Mouse (Mus musculus): ENCODE results near the gene Zfpm1. TPM values are rescaled to one million over a fixed set of nuclear protein-coding genes. Genes with fewer than 3 reads are reported as not detected.

The Zfpm1 gene
- polyA plus RNA-seq (2015; fragmentation: Nextera tagmentation; extraction: Ambion mirVana): 0.89 and 0.92 TPM in 2 replicates

GRCm38 (mm10) chr8:122282035-122282358, at the start of gene Zfpm1:
Zfpm1 (plus strand) TSS chr8:122282141.
- WGBS: under 1% methylated on average over 49 of the region's 60 CpGs

DNA sequence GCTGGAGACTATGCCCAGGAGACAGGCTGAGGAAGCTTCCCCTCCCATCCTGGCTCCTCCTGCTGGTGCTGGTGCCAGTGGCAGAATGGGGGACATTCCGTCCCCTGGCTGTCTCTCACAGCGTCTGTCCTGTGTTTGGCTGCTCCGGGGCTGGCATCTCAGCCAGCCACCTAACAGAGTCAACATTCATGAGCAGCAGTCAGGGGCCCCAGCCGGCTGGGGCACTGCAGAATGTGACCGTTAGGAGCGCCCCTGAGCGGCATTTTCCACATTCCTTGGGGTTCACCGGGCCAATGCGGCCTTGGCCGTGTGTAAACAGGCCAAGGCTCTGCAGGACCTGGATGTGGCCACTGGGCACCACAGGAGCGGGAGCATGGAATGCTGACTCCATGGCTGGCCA, 47.9 kb upstream of the Zfpm1 start:
- ATAC-seq (replicated peaks): no peak
- no peaks in the 10 kb centered on the region for H3K9me3 ChIP-seq
- 37% methylated on average over 11 of the region's 11 CpGs for WGBS

More at GRCm38 (mm10) chr8:122282035-122282358, at the start of gene Zfpm1:
- no peaks in the 10 kb centered on the region for H3K36me3 ChIP-seq
- H3K27ac ChIP-seq (replicated peaks): peak within 1 kb of the TSS; percentile 58
- H3K9ac ChIP-seq (replicated peaks): peak within 1 kb of the TSS; percentile 50
- no peaks in the 10 kb centered on the region for H3K9me3 ChIP-seq
- H3K4me1 ChIP-seq: peaks cover 27% of the 10 kb centered on the region
- H3K27me3 ChIP-seq: peaks cover 33% of the 10 kb centered on the region
- ATAC-seq (replicated peaks): no peak
- peak within 1 kb of the TSS; percentile 100 for H3K4me2 ChIP-seq (replicated peaks)
- peak within 1 kb of the TSS; percentile 69 for H3K4me3 ChIP-seq

GRCm38 (mm10) chr8:122236521-122236920, 45.4 kb upstream of the Zfpm1 start:
- no peak for ATAC-seq (replicated peaks)
- 83% methylated on average over 3 of the region's 3 CpGs for WGBS
- no peaks in the 10 kb centered on the region for H3K9me3 ChIP-seq

More for the DNA sequence above, 47.9 kb upstream of the Zfpm1 start:
- Histone ChIP-seq H3K27me3 (peaks cover 30% of the 10 kb centered on the region), H3K4me2 (replicated peaks) (no peak overlapping the region), H3K27ac (replicated peaks) (no peak overlapping the region), H3K4me3 (no peak overlapping the region), H3K4me1 (peaks cover 15% of the 10 kb centered on the region), H3K9ac (replicated peaks) (no peak overlapping the region), H3K36me3 (no peaks in the 10 kb centered on the region)

GRCm38 (mm10) chr8:122238225-122238624, 43.7 kb upstream of the Zfpm1 start:
- WGBS: 85% methylated on average over 11 of the region's 11 CpGs
- Histone ChIP-seq H3K9ac (replicated peaks) (no peak overlapping the region), H3K4me3 (no peak overlapping the region), H3K4me1 (no peaks in the 10 kb centered on the region), H3K36me3 (no peaks in the 10 kb centered on the region), H3K9me3 (no peaks in the 10 kb centered on the region), H3K4me2 (replicated peaks) (no peak overlapping the region), H3K27me3 (no peaks in the 10 kb centered on the region), H3K27ac (replicated peaks) (no peak overlapping the region)
- no peak for ATAC-seq (replicated peaks)

More at GRCm38 (mm10) chr8:122236521-122236920, 45.4 kb upstream of the Zfpm1 start:
- Histone ChIP-seq H3K27me3 (peaks cover 6% of the 10 kb centered on the region; the same call in 1 of the 2 replicates), H3K9ac (replicated peaks) (no peak overlapping the region), H3K36me3 (no peaks in the 10 kb centered on the region), H3K27ac (replicated peaks) (no peak overlapping the region), H3K4me3 (no peak overlapping the region), H3K4me2 (replicated peaks) (no peak overlapping the region), H3K4me1 (no peaks in the 10 kb centered on the region)

DNA sequence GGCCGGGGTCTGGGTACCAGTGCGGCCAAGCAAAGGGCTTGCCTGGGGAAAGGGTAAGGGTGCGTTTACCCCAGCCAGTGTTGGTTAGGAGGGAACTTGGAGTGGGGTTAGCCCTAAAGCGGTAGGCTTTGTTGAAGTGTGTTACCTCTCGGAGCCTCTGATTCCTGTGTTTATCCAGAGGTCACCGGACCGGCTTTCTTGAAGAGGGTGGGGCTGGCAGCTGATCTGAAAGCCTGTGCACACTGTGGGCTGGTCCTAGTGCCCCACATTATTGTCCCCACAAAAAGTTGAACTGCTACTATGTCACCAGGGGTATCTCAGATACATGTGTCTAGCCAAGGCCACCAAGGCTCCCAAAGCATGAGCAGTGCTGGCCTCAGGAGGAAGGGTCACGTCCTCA, 43.2 kb upstream of the Zfpm1 start:
- Histone ChIP-seq H3K27ac (replicated peaks) (no peak overlapping the region), H3K4me3 (no peak overlapping the region), H3K27me3 (no peaks in the 10 kb centered on the region), H3K9ac (replicated peaks) (no peak overlapping the region), H3K4me2 (replicated peaks) (no peak overlapping the region), H3K9me3 (no peaks in the 10 kb centered on the region), H3K36me3 (no peaks in the 10 kb centered on the region), H3K4me1 (no peaks in the 10 kb centered on the region)
- no peak for ATAC-seq (replicated peaks)
- WGBS: 77% methylated on average over 8 of the region's 8 CpGs

- Histone ChIP-seq H3K4me3 (no peak overlapping the region), H3K27ac (replicated peaks) (no peak overlapping the region), H3K4me1 (no peaks in the 10 kb centered on the region), H3K9ac (replicated peaks) (no peak overlapping the region), H3K36me3 (no peaks in the 10 kb centered on the region), H3K4me2 (replicated peaks) (no peak overlapping the region), H3K27me3 (no peaks in the 10 kb centered on the region), H3K9me3 (no peaks in the 10 kb centered on the region)
- ATAC-seq (replicated peaks): no peak
- WGBS: 86% methylated on average over 16 of the region's 16 CpGs
Observed at GRCm38 (mm10) chr8:122240241-122241026, 41.5 kb upstream of the Zfpm1 start.

DNA sequence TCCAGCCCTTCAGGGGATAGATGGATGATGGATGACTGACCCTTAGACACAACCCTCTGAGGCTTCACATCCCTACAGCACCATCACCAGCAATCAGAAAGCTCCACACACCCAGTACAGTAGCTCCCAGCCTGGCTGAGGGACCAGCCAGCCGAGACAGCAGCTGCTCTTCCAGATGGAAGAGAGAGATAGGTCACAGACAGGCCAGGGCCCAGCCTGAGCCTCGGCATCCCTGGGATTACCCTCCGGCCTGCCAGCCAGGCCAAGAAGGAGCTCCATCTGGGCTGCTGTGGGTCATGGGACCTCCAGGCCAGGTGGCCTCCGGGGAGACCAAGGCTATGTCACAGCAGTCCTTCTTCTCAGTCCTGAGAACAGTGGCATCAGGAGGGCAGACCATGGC, 38.6 kb upstream of the Zfpm1 start:
- no peak overlapping the region for H3K4me2 ChIP-seq (replicated peaks)
- H3K27ac ChIP-seq (replicated peaks): no peak overlapping the region
- H3K36me3 ChIP-seq: no peaks in the 10 kb centered on the region
- no peaks in the 10 kb centered on the region for H3K27me3 ChIP-seq
- no peak for ATAC-seq (replicated peaks)
- H3K4me1 ChIP-seq: peaks cover 4% of the 10 kb centered on the region; the same call in 1 of the 2 replicates
- no peak overlapping the region for H3K9ac ChIP-seq (replicated peaks)
- H3K4me3 ChIP-seq: no peak overlapping the region
- H3K9me3 ChIP-seq: no peaks in the 10 kb centered on the region
- 82% methylated on average over 4 of the region's 4 CpGs for WGBS

DNA sequence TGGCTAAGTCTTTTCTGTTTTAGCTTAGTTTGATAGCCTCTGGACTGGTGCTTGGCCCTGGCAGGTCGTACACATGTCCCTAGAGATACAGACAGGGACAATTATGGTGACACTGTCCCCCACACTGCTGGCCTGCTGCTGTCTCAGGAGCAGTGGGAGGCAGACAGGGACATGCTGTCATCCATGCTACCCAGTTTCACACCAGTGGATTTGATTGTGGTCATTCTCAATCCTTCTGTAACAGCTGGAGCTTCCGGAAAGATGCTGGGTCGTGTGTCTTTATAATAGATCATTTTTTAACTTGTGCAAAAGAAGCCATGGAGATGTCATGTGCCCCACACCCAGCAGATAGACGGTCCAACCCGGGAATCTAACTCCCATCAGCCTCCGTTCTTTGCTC, 36.8 kb upstream of the Zfpm1 start:
- no peaks in the 10 kb centered on the region for H3K27me3 ChIP-seq
- no peak for ATAC-seq (replicated peaks)
- H3K36me3 ChIP-seq: no peaks in the 10 kb centered on the region
- no peak overlapping the region for H3K4me3 ChIP-seq
- WGBS: 80% methylated on average over 6 of the region's 6 CpGs
- no peak overlapping the region for H3K27ac ChIP-seq (replicated peaks)
- peaks cover 4% of the 10 kb centered on the region; the same call in 1 of the 2 replicates for H3K4me1 ChIP-seq
- no peaks in the 10 kb centered on the region for H3K9me3 ChIP-seq
- H3K4me2 ChIP-seq (replicated peaks): no peak overlapping the region
- H3K9ac ChIP-seq (replicated peaks): no peak overlapping the region

- no peaks in the 10 kb centered on the region for H3K27me3 ChIP-seq
- H3K4me3 ChIP-seq: no peak overlapping the region
- no peak for ATAC-seq (replicated peaks)
- no peak overlapping the region for H3K4me2 ChIP-seq (replicated peaks)
- H3K36me3 ChIP-seq: no peaks in the 10 kb centered on the region
- H3K27ac ChIP-seq (replicated peaks): no peak overlapping the region
- no peaks in the 10 kb centered on the region for H3K9me3 ChIP-seq
- 39% methylated on average over 12 of the region's 12 CpGs for WGBS
- no peak overlapping the region for H3K9ac ChIP-seq (replicated peaks)
- peaks cover 4% of the 10 kb centered on the region; the same call in 1 of the 2 replicates for H3K4me1 ChIP-seq
Observed at GRCm38 (mm10) chr8:122246257-122247211, 35.4 kb upstream of the Zfpm1 start.

- Histone ChIP-seq H3K9me3 (no peaks in the 10 kb centered on the region), H3K4me2 (replicated peaks) (no peak overlapping the region), H3K4me3 (no peak overlapping the region), H3K27me3 (no peaks in the 10 kb centered on the region), H3K9ac (replicated peaks) (no peak overlapping the region), H3K4me1 (peaks cover under 1% of the 10 kb centered on the region; the same call in 1 of the 2 replicates), H3K36me3 (no peaks in the 10 kb centered on the region), H3K27ac (replicated peaks) (no peak overlapping the region)
- WGBS: 93% methylated on average over 1 of the region's 1 CpGs
- ATAC-seq (replicated peaks): no peak
Observed at GRCm38 (mm10) chr8:122251739-122252138, 30.2 kb upstream of the Zfpm1 start.

- no peak overlapping the region for H3K4me3 ChIP-seq
- H3K4me2 ChIP-seq (replicated peaks): no peak overlapping the region
- H3K36me3 ChIP-seq: no peaks in the 10 kb centered on the region
- no peak for ATAC-seq (replicated peaks)
- no peaks in the 10 kb centered on the region for H3K4me1 ChIP-seq
- WGBS: 51% methylated on average over 5 of the region's 5 CpGs
- no peaks in the 10 kb centered on the region for H3K9me3 ChIP-seq
- no peak overlapping the region for H3K27ac ChIP-seq (replicated peaks)
- H3K27me3 ChIP-seq: no peaks in the 10 kb centered on the region
- no peak overlapping the region for H3K9ac ChIP-seq (replicated peaks)
Observed at GRCm38 (mm10) chr8:122252366-122252765, 29.6 kb upstream of the Zfpm1 start.

DNA sequence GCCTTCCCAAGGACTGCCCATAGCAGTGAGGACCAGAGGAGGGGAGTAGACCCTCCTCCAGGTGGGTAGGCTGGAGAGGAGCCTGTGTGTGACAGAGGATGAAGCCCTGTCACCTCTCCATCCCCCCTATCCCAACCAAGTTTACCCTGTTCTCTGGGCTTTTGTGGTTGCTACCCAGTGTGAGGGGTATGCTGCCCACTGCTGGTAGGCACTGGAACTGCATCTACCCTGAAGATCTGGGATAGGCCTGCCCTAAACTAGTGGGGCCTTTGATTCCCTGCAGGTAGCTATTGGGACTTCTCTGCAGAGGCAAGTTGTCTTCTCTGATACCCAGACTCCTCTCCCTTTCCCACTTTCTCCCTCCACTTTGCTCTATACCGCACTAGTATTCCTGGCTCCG, 22.6 kb upstream of the Zfpm1 start:
- 62% methylated on average over 2 of the region's 2 CpGs for WGBS
- no peak overlapping the region for H3K4me3 ChIP-seq
- H3K4me2 ChIP-seq (replicated peaks): no peak overlapping the region
- no peak overlapping the region for H3K27ac ChIP-seq (replicated peaks)
- H3K27me3 ChIP-seq: no peaks in the 10 kb centered on the region
- no peaks in the 10 kb centered on the region for H3K9me3 ChIP-seq
- H3K9ac ChIP-seq (replicated peaks): no peak overlapping the region
- no peaks in the 10 kb centered on the region for H3K4me1 ChIP-seq
- ATAC-seq (replicated peaks): 0 out of 2 replicates have a peak, but pooled peaks have one; percentile 19
- no peaks in the 10 kb centered on the region for H3K36me3 ChIP-seq

Measured in forebrain, embryonic 15.5 days (tissue).